Mouse (Mus musculus) bone marrow macrophage, adult 2 months (primary cell): ENCODE data around the gene 1700014D04Rik.

Experiments used
- CTCF ChIP-seq: IDR thresholded peaks from 2 replicates; pipeline ENCODE4 v1.5.1; 2012; ENCODE audit warnings: low read depth, mild to moderate bottlenecking, low read length, moderate library complexity
- POLR2A ChIP-seq: IDR thresholded peaks from 2 replicates; pipeline ENCODE4 v1.6.1; 2012; ENCODE audit warnings: mild to moderate bottlenecking, low read depth, low read length, borderline replicate concordance

DNA sequence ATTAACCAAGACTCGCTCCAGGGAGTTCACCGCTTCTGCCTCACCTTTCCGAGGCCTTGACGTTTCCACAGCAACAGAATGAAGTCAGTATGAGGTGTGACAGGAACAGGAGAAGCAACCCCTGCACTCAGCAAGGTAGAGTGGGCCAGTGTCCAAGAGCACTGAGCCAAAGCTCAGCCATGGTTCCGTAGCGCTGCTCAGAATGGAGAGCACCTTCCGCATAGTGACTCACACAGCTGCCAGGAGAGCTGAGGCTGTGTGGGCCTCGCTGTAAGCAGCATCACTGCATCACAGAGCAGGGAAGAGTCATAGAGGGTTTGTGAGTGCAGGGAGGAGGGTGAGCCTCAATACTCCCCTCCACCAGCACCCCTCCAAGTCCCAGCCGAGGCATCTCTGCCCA is at the start of gene 1700014D04Rik:
- TF ChIP-seq CTCF (no peak), POLR2A (no peak)
